Mouse (Mus musculus): ENCODE data around the gene Nsmce1.

DNA sequence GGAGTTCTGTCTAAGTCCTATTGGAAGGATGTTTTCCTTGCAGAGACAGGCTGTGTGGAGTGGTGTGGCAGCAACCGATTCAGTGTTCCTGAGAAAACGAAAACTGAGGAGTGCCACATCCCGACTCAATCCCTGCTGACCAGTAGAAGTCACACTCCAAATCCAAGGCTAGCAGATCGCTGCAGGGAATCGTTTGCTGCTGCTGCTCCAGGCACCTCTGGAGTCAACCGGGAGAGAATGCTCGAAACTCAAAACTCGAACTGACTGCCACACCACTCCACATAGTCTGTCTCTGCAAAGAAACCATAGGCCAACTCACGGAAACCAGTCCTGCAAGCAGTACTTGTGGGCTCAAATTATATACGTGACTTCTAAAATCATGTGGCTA is 47.3 kb downstream of the Nsmce1 start:
- TF ChIP-seq CTCF (IDR thresholded peaks at IDR 0.05; ENCODE audit: insufficient read depth, low read length) (no peak), POLR2A (IDR thresholded peaks at IDR 0.05; ENCODE audit: borderline replicate concordance, extremely low read depth, low read depth, low read length) (no peak)

Measured in lung, adult 2 months (tissue).